Mouse (Mus musculus): ENCODE data around the gene Pacsin3.

DNA sequence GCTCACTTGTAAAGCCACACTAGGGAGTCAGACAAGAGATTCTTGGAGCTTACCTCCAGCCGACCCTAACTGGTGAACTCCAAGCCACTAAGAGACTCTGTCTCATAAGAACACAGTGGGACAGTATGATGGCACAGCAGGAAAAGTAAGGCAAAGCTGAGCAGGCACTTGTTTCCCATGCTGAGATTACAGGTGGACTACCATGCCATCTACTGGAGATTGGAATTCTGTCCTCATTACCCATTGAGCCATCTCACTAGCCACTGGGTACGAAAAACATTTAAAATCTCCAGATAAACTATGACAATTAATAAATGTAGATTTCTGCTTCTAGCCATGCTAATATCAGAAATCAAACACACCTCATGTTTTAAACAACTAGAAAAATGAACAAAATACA is 32.1 kb upstream of the Pacsin3 start:
- no peak for TF ChIP-seq CTCF (IDR thresholded peaks at IDR 0.05; ENCODE audit: low read depth, low read length)
- TF ChIP-seq EP300 (IDR thresholded peaks at IDR 0.05; ENCODE audit: insufficient read depth, low read depth, low read length): no peak
- TF ChIP-seq POLR2A (IDR thresholded peaks at IDR 0.05; ENCODE audit: insufficient read depth, low read length): no peak

Data from ES-Bruce4 (cell line).